Mouse (Mus musculus) CH12.LX (cell line): ENCODE data around the gene Fam120c. TPM values are rescaled to one million over a fixed set of nuclear protein-coding genes. Genes with fewer than 3 reads are reported as not detected.

ENCODE experiments used
- DNase-seq: peaks from one replicate; pipeline ENCODE4 v3.0.0-alpha.2; 2013; ENCODE audit errors: extremely low read depth
- H3K27ac ChIP-seq: 2 replicates; pipeline ENCODE4 v1.5.1; 2012; ENCODE audit warnings: low read depth, mild to moderate bottlenecking, control low read depth, moderate library complexity; ENCODE audit not compliant: insufficient read depth
- H3K27me3 ChIP-seq: replicated peaks from 2 replicates; pipeline ENCODE3; 2012; ENCODE audit warnings: inconsistent platforms
- H3K36me3 ChIP-seq, 2 experiments: replicated peaks in 1 of 2; 2 replicates each; pipeline versions ENCODE3 to v1.6.1; 2012; ENCODE audit warnings: inconsistent platforms in 1 of 2, low read length in 1 of 2, mild to moderate bottlenecking in 1 of 2, mixed read lengths in 1 of 2, moderate library complexity in 1 of 2; ENCODE audit not compliant: control insufficient read depth in 1 of 2, insufficient read depth in 1 of 2
- H3K4me1 ChIP-seq, 2 experiments: 2 replicates each; pipeline ENCODE4 v1.6.1; 2012; ENCODE audit warnings: inconsistent platforms in 1 of 2, moderate library complexity in 1 of 2; ENCODE audit not compliant: insufficient read depth in 2 of 2, control insufficient read depth in 1 of 2
- H3K4me2 ChIP-seq: 2 replicates; pipeline ENCODE4 v1.6.1; 2012; ENCODE audit warnings: low read depth, mild to moderate bottlenecking, control low read depth; ENCODE audit not compliant: poor library complexity, insufficient read depth, severe bottlenecking
- H3K4me3 ChIP-seq, 3 experiments: fragments of 150-350 bp in 1 of 3; sonication (generic) in 1 of 3; replicated peaks in 1 of 3; 2 replicates each; pipeline versions ENCODE3 to v1.5.1; 2011 to 2012; ENCODE audit warnings: low read depth in 2 of 3, low read length in 2 of 3, mild to moderate bottlenecking in 2 of 3, moderate library complexity in 2 of 3, control low read depth in 1 of 3, improper control_type of control experiment in 1 of 3, inconsistent platforms in 1 of 3, mixed read lengths in 1 of 3; ENCODE audit not compliant: poor library complexity in 1 of 3
- H3K79me2 ChIP-seq: replicated peaks from 2 replicates; pipeline ENCODE4 v1.6.1; 2012; ENCODE audit warnings: mild to moderate bottlenecking, moderate library complexity; ENCODE audit not compliant: control insufficient read depth, poor library complexity, insufficient read depth, severe bottlenecking; ENCODE audit errors: extremely low read depth
- H3K9ac ChIP-seq: 2 replicates; pipeline ENCODE4 v1.6.1; 2012; ENCODE audit warnings: low read depth, mild to moderate bottlenecking, control low read depth, moderate library complexity; ENCODE audit not compliant: insufficient read depth
- H3K9me3 ChIP-seq: replicated peaks from 2 replicates; pipeline ENCODE3; 2012; ENCODE audit warnings: low read length, inconsistent platforms, mixed read lengths
- CHD2 ChIP-seq: IDR thresholded peaks from 2 replicates; pipeline ENCODE4 v1.6.1; 2011; ENCODE audit warnings: low read length, improper control_type of control experiment
- CTCF ChIP-seq, 2 experiments: IDR thresholded peaks in 1 of 2; conservative IDR thresholded peaks in 1 of 2; 2 replicates each; pipeline ENCODE4 v1.5.1; 2011 to 2012; ENCODE audit warnings: low read depth in 2 of 2, low read length in 2 of 2, improper control_type of control experiment in 1 of 2, inconsistent platforms in 1 of 2, mild to moderate bottlenecking in 1 of 2, moderate library complexity in 1 of 2
- ELF1 ChIP-seq: IDR thresholded peaks from 2 replicates; pipeline ENCODE4 v1.6.1; 2014; ENCODE audit warnings: low read depth, mild to moderate bottlenecking, inconsistent platforms, low read length, improper control_type of control experiment
- EP300 ChIP-seq: IDR thresholded peaks from 2 replicates; pipeline ENCODE4 v1.6.1; 2011; ENCODE audit warnings: low read length, improper control_type of control experiment
- ETS1 ChIP-seq: conservative IDR thresholded peaks from 2 replicates; pipeline ENCODE4 v1.6.1; 2012; ENCODE audit warnings: low read depth, mild to moderate bottlenecking, inconsistent platforms, low read length, improper control_type of control experiment, moderate library complexity
- GABPA ChIP-seq: IDR thresholded peaks from 2 replicates; pipeline ENCODE4 v1.6.1; 2012; ENCODE audit warnings: low read depth, low read length, improper control_type of control experiment, inconsistent platforms; ENCODE audit not compliant: insufficient replicate concordance
- HCFC1 ChIP-seq: IDR thresholded peaks from 2 replicates; pipeline ENCODE4 v1.6.1; 2012; ENCODE audit warnings: low read depth, mild to moderate bottlenecking, inconsistent platforms, low read length, improper control_type of control experiment
- IRF4 ChIP-seq: IDR thresholded peaks from 2 replicates; pipeline ENCODE4 v1.6.1; 2014; ENCODE audit warnings: low read depth, mild to moderate bottlenecking, inconsistent platforms, low read length, improper control_type of control experiment
- JUN ChIP-seq: IDR thresholded peaks from 2 replicates; pipeline ENCODE4 v1.6.1; 2011; ENCODE audit warnings: low read depth, mild to moderate bottlenecking, low read length, improper control_type of control experiment, moderate library complexity; ENCODE audit not compliant: insufficient read depth
- MAFK ChIP-seq: IDR thresholded peaks from 2 replicates; pipeline ENCODE4 v1.6.1; 2011; ENCODE audit warnings: low read length, improper control_type of control experiment; ENCODE audit not compliant: insufficient replicate concordance
- MAX ChIP-seq: IDR thresholded peaks from 2 replicates; pipeline ENCODE4 v1.6.1; 2011; ENCODE audit warnings: low read length, improper control_type of control experiment
- MAZ ChIP-seq: IDR thresholded peaks from 2 replicates; pipeline ENCODE4 v1.6.1; 2012; ENCODE audit warnings: low read depth, mild to moderate bottlenecking, inconsistent platforms, low read length, improper control_type of control experiment, moderate library complexity
- MXI1 ChIP-seq: IDR thresholded peaks from 2 replicates; pipeline ENCODE4 v1.6.1; 2011; ENCODE audit warnings: mild to moderate bottlenecking, low read depth, low read length, improper control_type of control experiment
- MYC ChIP-seq: IDR thresholded peaks from 2 replicates; pipeline ENCODE4 v1.6.1; 2011; ENCODE audit warnings: low read depth, mild to moderate bottlenecking, improper control_type of control experiment, low read length
- NELFE ChIP-seq: IDR thresholded peaks from 2 replicates; pipeline ENCODE4 v1.6.1; 2011; ENCODE audit warnings: low read depth, low read length, improper control_type of control experiment
- RAD21 ChIP-seq: IDR thresholded peaks from 2 replicates; pipeline ENCODE4 v1.6.1; 2011; ENCODE audit warnings: low read depth, mild to moderate bottlenecking, low read length, improper control_type of control experiment, moderate library complexity
- TBP ChIP-seq: conservative IDR thresholded peaks from 2 replicates; pipeline ENCODE4 v1.6.1; 2011; ENCODE audit warnings: low read depth, low read length, improper control_type of control experiment
- USF1 ChIP-seq: IDR thresholded peaks from 2 replicates; pipeline ENCODE4 v1.6.1; 2014; ENCODE audit warnings: low read depth, mild to moderate bottlenecking, inconsistent platforms, low read length, improper control_type of control experiment
- ZC3H11A ChIP-seq: IDR thresholded peaks from 2 replicates; pipeline ENCODE4 v1.6.1; 2012; ENCODE audit warnings: low read depth, mild to moderate bottlenecking, inconsistent platforms, low read length, improper control_type of control experiment
- dilution Hi-C: fragments of 300-500 bp; cut with MboI; formaldehyde crosslinking; loops from 2 replicates; pipeline ENCODE4 v1.14.3; 2020; ENCODE audit warnings: low sequenced_read_pairs; ENCODE audit not compliant: extremely low pct_unique_long_range_greater_than_20kb, extremely low pct_ligation_motif_present
- in situ Hi-C: fragments of 300-500 bp; cut with MboI; formaldehyde crosslinking; loops from 3 replicates; pipeline ENCODE4 v1.14.3; 2019; ENCODE audit warnings: low sequenced_read_pairs, low pct_ligation_motif_present, low pct_unique_long_range_greater_than_20kb, mixed read lengths
- polyA plus RNA-seq: library from polyadenylated mRNA; unstranded; fragments of >175 nt; gene quantifications from 2 replicates; pipeline ENCODE4 v1.2.1, GENCODE M21; 2012; ENCODE audit warnings: low read depth; ENCODE audit not compliant: insufficient read length
- total RNA-seq, 2 experiments: library from RNA; depleted of rRNA; stranded (reverse); fragments of 300-350 nt in 1 of 2; fragments of >200 nt in 1 of 2; gene quantifications; 2 replicates each; pipeline ENCODE4 v1.2.3; 2012 to 2014

Fam120c gene
- total and polyA plus RNA-seq, 3 experiments = 0.20 to 1.4 (median 0.67) TPM

DNA sequence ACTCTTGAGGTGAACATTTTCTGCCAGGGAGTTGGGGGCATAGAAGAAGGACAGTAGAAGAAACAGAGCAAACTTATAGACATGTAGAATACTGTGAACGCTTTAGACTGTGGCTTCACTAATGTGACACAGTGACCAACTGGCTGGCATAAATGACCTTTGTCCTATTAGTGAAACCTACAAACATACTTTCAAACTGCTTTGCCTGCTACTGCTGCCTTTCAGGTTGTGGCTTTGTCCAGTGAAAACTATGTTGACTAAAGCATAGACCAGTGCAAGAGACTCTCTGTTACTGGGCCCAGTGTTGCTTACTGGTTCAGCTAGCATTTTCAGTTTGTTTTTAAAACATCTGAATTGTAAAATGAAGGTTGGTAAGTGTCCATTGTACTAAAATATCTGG, 100.2 kb downstream of the Fam120c start:
- dilution Hi-C loops (no loop called here), in situ Hi-C loops (no loop called here)
- H3K27me3 ChIP-seq = no peaks in the 10 kb centered on the region
- no peaks in the 10 kb centered on the region for H3K9me3 ChIP-seq
- no peak overlapping the region for H3K9ac ChIP-seq
- H3K36me3 ChIP-seq = no peaks in the 10 kb centered on the region
- no peak for TF ChIP-seq GABPA
- TF ChIP-seq MAFK = no peak
- TF ChIP-seq CHD2 = no peak
- no peak for TF ChIP-seq EP300
- no peak for TF ChIP-seq RAD21
- no peak for TF ChIP-seq MXI1
- TF ChIP-seq ZC3H11A = no peak
- no peak for TF ChIP-seq MAX
- no peak for TF ChIP-seq MAZ
- no peak for TF ChIP-seq MYC
- TF ChIP-seq ETS1 = no peak
- no peak for TF ChIP-seq ELF1
- TF ChIP-seq IRF4 = no peak
- no peak for TF ChIP-seq NELFE
- no peak for TF ChIP-seq USF1
- no peak overlapping the region for H3K4me2 ChIP-seq
- DNase-seq = no peak
- no peaks in the 10 kb centered on the region for H3K79me2 ChIP-seq
- no peaks in the 10 kb centered on the region for H3K4me1 ChIP-seq
- H3K27ac ChIP-seq = no peak overlapping the region
- no peak overlapping the region for H3K4me3 ChIP-seq

DNA sequence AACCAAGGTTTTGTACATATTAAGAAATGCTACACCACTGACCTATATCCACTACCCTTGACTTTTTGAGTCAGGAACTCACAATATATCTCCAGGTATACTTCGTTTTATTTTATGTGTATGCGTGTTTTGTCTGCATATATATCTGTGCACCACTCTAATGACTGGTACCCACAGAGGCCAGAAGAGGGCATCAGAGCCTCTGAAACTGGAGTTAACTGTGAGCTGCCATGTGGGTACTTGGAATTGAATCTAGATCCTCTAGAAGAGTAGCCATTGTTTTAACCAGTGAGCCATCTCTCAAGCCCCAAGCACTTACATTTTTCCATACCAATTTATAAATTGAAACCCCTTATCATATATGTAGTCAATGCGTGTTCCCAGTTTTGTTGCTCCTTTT, 144.2 kb downstream of the Fam120c start:
- H3K27me3 ChIP-seq = no peaks in the 10 kb centered on the region
- in situ Hi-C loops = no loop called here
- H3K4me2 ChIP-seq = no peak overlapping the region
- H3K27ac ChIP-seq = no peak overlapping the region
- H3K9me3 ChIP-seq = no peaks in the 10 kb centered on the region
- no peaks in the 10 kb centered on the region for H3K4me1 ChIP-seq
- H3K36me3 ChIP-seq = no peaks in the 10 kb centered on the region
- no peak overlapping the region for H3K9ac ChIP-seq
- H3K4me3 ChIP-seq = no peak overlapping the region
- peak; percentile 19 for DNase-seq
- no peak for TF ChIP-seq HCFC1
- peak; percentile 37 for TF ChIP-seq RAD21
- TF ChIP-seq JUN = no peak
- no peak for TF ChIP-seq ZC3H11A
- TF ChIP-seq CTCF (conservative IDR thresholded peaks at IDR 0.05 in 1 of 2, IDR thresholded peaks at IDR 0.05 in 1 of 2; ENCODE audit: low read depth in 2 of 2, low read length in 2 of 2) = peak in 1 of 2 experiments; percentile 32; a peak in 2 of 4 replicates
- TF ChIP-seq TBP = no peak
- no peaks in the 10 kb centered on the region for H3K79me2 ChIP-seq
- dilution Hi-C loops = no loop called here
